Comparison of ENCODE assay signal across 8 mouse cellular contexts in genomic region chr2:80448231-80448630, GRCm38 (mm10). TPM values are rescaled to one million over a fixed set of nuclear protein-coding genes. Genes with fewer than 3 reads are reported as not detected.
DNase-seq lines count a peak whose midpoint lies in the region; ATAC-seq and TF ChIP-seq lines count a peak whose summit lies in the region.

No protein-coding gene starts in this region.

- H3K4me3 ChIP-seq in forebrain, embryonic 13.5 days = peak overlapping the region; percentile 52
- H3K4me3 ChIP-seq in intestine, embryonic 15.5 days (replicated peaks) = peak overlapping the region; percentile 61
- H3K4me3 ChIP-seq in liver, embryonic 15.5 days (replicated peaks) = peak overlapping the region; percentile 44; the same call in 1 of the 2 replicates

- H3K27ac ChIP-seq in forebrain, embryonic 13.5 days = no peak overlapping the region
- H3K27ac ChIP-seq in intestine, embryonic 15.5 days = no peak overlapping the region
- no peak overlapping the region for H3K27ac ChIP-seq in liver, embryonic 15.5 days (replicated peaks)

- TF ChIP-seq POLR2A in brain, embryonic 14.5 days (IDR thresholded peaks at IDR 0.05; ENCODE audit: borderline replicate concordance, extremely low read depth, insufficient read depth, insufficient read length, poor library complexity, severe bottlenecking) = no peak

- no peak for TF ChIP-seq CTCF in brain, embryonic 14.5 days (IDR thresholded peaks at IDR 0.05; ENCODE audit: borderline replicate concordance, extremely low read depth, insufficient read depth, insufficient read length)

- peak overlapping the region; percentile 99 for H3K4me2 ChIP-seq in forebrain, embryonic 13.5 days
- peak overlapping the region; percentile 100 for H3K4me2 ChIP-seq in intestine, embryonic 15.5 days (replicated peaks)
- H3K4me2 ChIP-seq in liver, embryonic 15.5 days = peak overlapping the region; percentile 66

- peak; percentile 7 for DNase-seq in gastrocnemius, postnatal 10 days
- DNase-seq in gastrocnemius, postnatal 25 days = no peak
- peak; percentile 73 for DNase-seq in brain, embryonic 14.5 days (ENCODE audit: low read depth)
- peak; percentile 10 for DNase-seq in right cerebral cortex, postnatal 14 days
- DNase-seq in B cell, adult 2 months = no peak

- no peaks in the 10 kb centered on the region for H3K36me3 ChIP-seq in forebrain, embryonic 13.5 days (ENCODE audit: poor library complexity, severe bottlenecking)
- H3K36me3 ChIP-seq in intestine, embryonic 15.5 days = no peaks in the 10 kb centered on the region
- no peaks in the 10 kb centered on the region for H3K36me3 ChIP-seq in liver, embryonic 15.5 days (replicated peaks)

- no peaks in the 10 kb centered on the region; the same call in 1 of the 2 replicates for H3K9me3 ChIP-seq in forebrain, embryonic 13.5 days (replicated peaks)
- H3K9me3 ChIP-seq in intestine, embryonic 15.5 days = no peaks in the 10 kb centered on the region
- no peaks in the 10 kb centered on the region for H3K9me3 ChIP-seq in liver, embryonic 15.5 days (replicated peaks)

- ATAC-seq in forebrain, embryonic 13.5 days = peak; percentile 55
- peak; percentile 52 for ATAC-seq in intestine, embryonic 15.5 days
- ATAC-seq in liver, embryonic 15.5 days (ENCODE audit: insufficient read depth) = no peak

- under 1% methylated on average over 12 of the region's 12 CpGs for WGBS in forebrain, embryonic 13.5 days
- WGBS in intestine, embryonic 15.5 days = 2% methylated on average over 12 of the region's 12 CpGs
- WGBS in liver, embryonic 15.5 days (ENCODE audit: insufficient replicate concordance) = 3% methylated on average over 12 of the region's 12 CpGs

- H3K4me1 ChIP-seq in forebrain, embryonic 13.5 days = peaks cover 22% of the 10 kb centered on the region
- H3K4me1 ChIP-seq in intestine, embryonic 15.5 days (replicated peaks) = peaks cover 11% of the 10 kb centered on the region; the same call in 1 of the 2 replicates
- peaks cover 7% of the 10 kb centered on the region; the same call in 1 of the 2 replicates for H3K4me1 ChIP-seq in liver, embryonic 15.5 days (replicated peaks)

- H3K27me3 ChIP-seq in forebrain, embryonic 13.5 days = peaks cover 33% of the 10 kb centered on the region
- peaks cover 8% of the 10 kb centered on the region; the same call in 1 of the 2 replicates for H3K27me3 ChIP-seq in intestine, embryonic 15.5 days (replicated peaks)
- H3K27me3 ChIP-seq in liver, embryonic 15.5 days = peaks cover 61% of the 10 kb centered on the region

- H3K9ac ChIP-seq in forebrain, embryonic 13.5 days = peak overlapping the region; percentile 73
- H3K9ac ChIP-seq in intestine, embryonic 15.5 days = 0 out of 2 replicates have a peak overlapping the region, but pooled peaks have one; percentile 50
- H3K9ac ChIP-seq in liver, embryonic 15.5 days = no peak overlapping the region

RNA-seq across cellular contexts. Expression of gene Frzb, which starts 0.8 kb away (rescaled TPM):
- total RNA-seq in gastrocnemius, postnatal 10 days (2021) = 10 to 100 TPM; 51.6 to 55.5 TPM
- total RNA-seq in gastrocnemius, postnatal 25 days (2021) = 10 to 100 TPM; 29.5 to 41.9 TPM
- 2.3 and 5.1 TPM in 2 replicates for polyA plus RNA-seq in brain, embryonic 14.5 days (2012; rRNA removed)
- 4.0 and 6.9 TPM in 2 replicates for polyA plus RNA-seq in forebrain, embryonic 13.5 days (2015; fragmentation: Nextera tagmentation; extraction: Ambion mirVana)
- 2.1 and 2.5 TPM in 2 replicates for polyA plus RNA-seq in intestine, embryonic 15.5 days (2015; fragmentation: Nextera tagmentation; extraction: Ambion mirVana)
- polyA plus RNA-seq in liver, embryonic 15.5 days (2015; fragmentation: Nextera tagmentation; extraction: Ambion mirVana) = 0.74 and 0.97 TPM in 2 replicates

Comparison
In these comparisons a context has a peak if more than half of its experiments do, and no peak if none do; other contexts are left out.
1. DNase-seq: peak in gastrocnemius, postnatal 10 days (single experiment), brain, embryonic 14.5 days (single experiment) and right cerebral cortex, postnatal 14 days (single experiment); none in gastrocnemius, postnatal 25 days (single experiment) and B cell, adult 2 months (0 of 2).
2. Peak in every context shown above with its lines, with median percentiles within 50 percentile points of each other: H3K4me2 ChIP-seq and H3K4me3 ChIP-seq.